Mouse (Mus musculus) liver, embryonic 14.5 days (tissue): ENCODE measurements around the gene Stx8.
A peak's percentile ranks its signal among the peaks of the same experiment; 100 is the strongest.

ENCODE experiments used
- CTCF ChIP-seq: IDR thresholded peaks from 2 replicates; pipeline ENCODE4 v1.5.1; 2016; ENCODE audit warnings: antibody characterized with exemption, low read depth, control low read depth
- EP300 ChIP-seq: IDR thresholded peaks from 2 replicates; pipeline ENCODE4 v1.6.1; 2016; ENCODE audit warnings: antibody characterized with exemption, low read depth

GRCm38 (mm10) chr11:68004191-68004590 is 38.2 kb downstream of the Stx8 start:
- TF ChIP-seq CTCF (peak; percentile 77), EP300 (no peak)
